Mouse (Mus musculus): ENCODE results near the gene Slc25a21. TPM values are rescaled to one million over a fixed set of nuclear protein-coding genes. Genes with fewer than 3 reads are reported as not detected.

Slc25a21 gene
- total RNA-seq, 1 experiment = 0.54 TPM

DNA sequence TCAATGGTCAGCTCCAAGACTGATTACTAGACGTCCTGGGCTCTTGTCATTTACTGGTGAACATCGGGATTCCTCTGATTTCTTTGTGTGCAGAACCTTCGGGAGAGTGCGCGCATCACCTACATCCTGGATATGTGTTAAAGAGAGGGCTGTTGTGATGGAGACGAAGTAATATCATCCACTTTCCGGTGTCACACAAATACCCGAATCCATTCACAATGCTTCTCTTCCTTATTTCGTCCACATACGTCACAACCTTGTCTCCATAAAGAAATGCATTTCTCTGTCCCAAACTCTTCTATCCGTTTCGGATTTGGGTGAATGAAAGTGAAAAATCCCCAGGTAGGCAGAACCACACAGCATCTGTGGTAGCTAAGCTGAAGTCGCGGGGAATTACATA is 502.9 kb downstream of the Slc25a21 start:
- Histone ChIP-seq H3K9me3 (ENCODE audit: control insufficient read depth, insufficient read depth, low read depth, low read length) (no peaks in the 10 kb centered on the region), H3K4me3 (ENCODE audit: insufficient read depth in 1 of 2, low read depth in 1 of 2, low read length in 2 of 2, poor library complexity in 1 of 2, severe bottlenecking in 1 of 2) (no peak overlapping the region), H3K9ac (ENCODE audit: insufficient read depth, low read depth, low read length, poor library complexity, severe bottlenecking) (no peak overlapping the region), H3K27ac (ENCODE audit: insufficient read depth, low read depth, low read length, poor library complexity, severe bottlenecking) (no peak overlapping the region), H3K36me3 (ENCODE audit: control insufficient read depth, insufficient read depth, low read length, poor library complexity, severe bottlenecking) (no peaks in the 10 kb centered on the region), H3K4me1 (ENCODE audit: control insufficient read depth in 2 of 2, insufficient read depth in 2 of 2, low read length in 2 of 2, poor library complexity in 1 of 2) (peaks cover 0 to 5% of the 10 kb centered on the region in 2 experiments; a peak in 1 of 4 replicates)
- no peak for TF ChIP-seq HCFC1 (IDR thresholded peaks at IDR 0.05; ENCODE audit: borderline replicate concordance, insufficient read depth, low read length)
- no peak for TF ChIP-seq CHD2 (IDR thresholded peaks at IDR 0.05; ENCODE audit: low read depth, low read length)
- TF ChIP-seq ZC3H11A (IDR thresholded peaks at IDR 0.05; ENCODE audit: borderline replicate concordance, low read depth, low read length) = no peak
- TF ChIP-seq ZNF384 (IDR thresholded peaks at IDR 0.05; ENCODE audit: low read depth, low read length) = no peak
- TF ChIP-seq MAFK (IDR thresholded peaks at IDR 0.05; ENCODE audit: insufficient read depth, low read depth, low read length) = no peak
- DNase-seq (ENCODE audit: low read depth, low spot score) = no peak
- in situ Hi-C loops (cut with MboI; ENCODE audit: low sequenced_read_pairs in 2 of 2, unreplicated experiment in 2 of 2) = loop anchor here (5.0 to 25.0 kb wide), 5 partner anchors 80 to 1518 kb away; partner anchors contain the start of genes Nkx2-1 (in 1 of the 2), Nkx2-9 (in 1 of the 2), Slc25a21 (in 1 of the 2) and Sstr1 (in 1 of the 2)

GRCm38 (mm10) chr12:56693411-56694098 is 503.7 kb downstream of the Slc25a21 start:
- Histone ChIP-seq H3K9ac (ENCODE audit: insufficient read depth, low read depth, low read length, poor library complexity, severe bottlenecking) (no peak overlapping the region), H3K36me3 (ENCODE audit: control insufficient read depth, insufficient read depth, low read length, poor library complexity, severe bottlenecking) (no peaks in the 10 kb centered on the region), H3K9me3 (ENCODE audit: control insufficient read depth, insufficient read depth, low read depth, low read length) (no peaks in the 10 kb centered on the region), H3K4me1 (ENCODE audit: control insufficient read depth in 2 of 2, insufficient read depth in 2 of 2, low read length in 2 of 2, poor library complexity in 1 of 2) (peaks cover 0 to 5% of the 10 kb centered on the region in 2 experiments; a peak in 1 of 4 replicates), H3K4me3 (ENCODE audit: insufficient read depth in 1 of 2, low read depth in 1 of 2, low read length in 2 of 2, poor library complexity in 1 of 2, severe bottlenecking in 1 of 2) (no peak overlapping the region), H3K27ac (ENCODE audit: insufficient read depth, low read depth, low read length, poor library complexity, severe bottlenecking) (no peak overlapping the region)
- in situ Hi-C loops (cut with MboI; ENCODE audit: low sequenced_read_pairs in 2 of 2, unreplicated experiment in 2 of 2) = loop anchor here (5.0 to 25.0 kb wide), 5 partner anchors 79 to 1519 kb away; partner anchors contain the start of genes Nkx2-1 (in 1 of the 2), Nkx2-9 (in 1 of the 2), Slc25a21 (in 1 of the 2) and Sstr1 (in 1 of the 2)
- DNase-seq (ENCODE audit: low read depth, low spot score) = no peak
- no peak for TF ChIP-seq MAFK (IDR thresholded peaks at IDR 0.05; ENCODE audit: insufficient read depth, low read depth, low read length)
- no peak for TF ChIP-seq CHD2 (IDR thresholded peaks at IDR 0.05; ENCODE audit: low read depth, low read length)
- TF ChIP-seq ZNF384 (IDR thresholded peaks at IDR 0.05; ENCODE audit: low read depth, low read length) = no peak
- no peak for TF ChIP-seq ZC3H11A (IDR thresholded peaks at IDR 0.05; ENCODE audit: borderline replicate concordance, low read depth, low read length)
- no peak for TF ChIP-seq HCFC1 (IDR thresholded peaks at IDR 0.05; ENCODE audit: borderline replicate concordance, insufficient read depth, low read length)

DNA sequence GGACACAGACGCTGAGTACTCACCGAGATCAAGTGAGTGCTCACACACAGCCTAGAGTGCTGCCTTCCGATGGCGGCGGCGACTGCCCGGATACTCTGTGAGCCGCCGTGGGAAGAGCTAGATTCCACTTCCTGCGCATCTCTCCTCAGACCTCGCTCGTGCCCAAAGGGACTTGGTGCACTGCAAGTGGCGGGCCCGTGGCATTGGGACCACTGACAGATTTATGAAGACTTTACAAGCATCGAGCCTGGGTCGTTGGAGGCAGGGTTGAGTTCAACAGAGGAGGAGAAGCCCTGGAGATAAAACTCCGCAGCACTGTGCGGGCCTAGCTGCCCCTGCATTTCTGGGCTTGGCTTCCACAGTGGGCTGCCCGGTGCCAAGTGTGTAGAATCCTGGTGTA is 504.7 kb downstream of the Slc25a21 start:
- Histone ChIP-seq H3K27ac (ENCODE audit: insufficient read depth, low read depth, low read length, poor library complexity, severe bottlenecking) (no peak overlapping the region), H3K36me3 (ENCODE audit: control insufficient read depth, insufficient read depth, low read length, poor library complexity, severe bottlenecking) (no peaks in the 10 kb centered on the region), H3K4me1 (ENCODE audit: control insufficient read depth in 2 of 2, insufficient read depth in 2 of 2, low read length in 2 of 2, poor library complexity in 1 of 2) (peaks cover 0 to 5% of the 10 kb centered on the region in 2 experiments; a peak in 1 of 4 replicates), H3K9ac (ENCODE audit: insufficient read depth, low read depth, low read length, poor library complexity, severe bottlenecking) (no peak overlapping the region), H3K4me3 (ENCODE audit: insufficient read depth in 1 of 2, low read depth in 1 of 2, low read length in 2 of 2, poor library complexity in 1 of 2, severe bottlenecking in 1 of 2) (no peak overlapping the region), H3K9me3 (ENCODE audit: control insufficient read depth, insufficient read depth, low read depth, low read length) (no peaks in the 10 kb centered on the region)
- in situ Hi-C loops (cut with MboI; ENCODE audit: low sequenced_read_pairs in 2 of 2, unreplicated experiment in 2 of 2) = loop anchor here (5.0 to 25.0 kb wide), 5 partner anchors 78 to 1520 kb away; partner anchors contain the start of genes Nkx2-1 (in 1 of the 2), Nkx2-9 (in 1 of the 2), Slc25a21 (in 1 of the 2) and Sstr1 (in 1 of the 2)
- DNase-seq (ENCODE audit: low read depth, low spot score) = no peak
- no peak for TF ChIP-seq CHD2 (IDR thresholded peaks at IDR 0.05; ENCODE audit: low read depth, low read length)
- no peak for TF ChIP-seq HCFC1 (IDR thresholded peaks at IDR 0.05; ENCODE audit: borderline replicate concordance, insufficient read depth, low read length)
- TF ChIP-seq ZNF384 (IDR thresholded peaks at IDR 0.05; ENCODE audit: low read depth, low read length) = no peak
- no peak for TF ChIP-seq MAFK (IDR thresholded peaks at IDR 0.05; ENCODE audit: insufficient read depth, low read depth, low read length)
- TF ChIP-seq ZC3H11A (IDR thresholded peaks at IDR 0.05; ENCODE audit: borderline replicate concordance, low read depth, low read length) = no peak

GRCm38 (mm10) chr12:56691427-56692079 is 505.7 kb downstream of the Slc25a21 start, which contains the start of gene Pax9:
TSS of gene Pax9 (plus strand) at chr12:56691767.
- no peak within 1 kb of the TSS for H3K27ac ChIP-seq (ENCODE audit: insufficient read depth, low read depth, low read length, poor library complexity, severe bottlenecking)
- peaks cover 0 to 5% of the 10 kb centered on the region in 2 experiments; a peak in 1 of 4 replicates for H3K4me1 ChIP-seq (ENCODE audit: control insufficient read depth in 2 of 2, insufficient read depth in 2 of 2, low read length in 2 of 2, poor library complexity in 1 of 2)
- no peak within 1 kb of the TSS for H3K9ac ChIP-seq (ENCODE audit: insufficient read depth, low read depth, low read length, poor library complexity, severe bottlenecking)
- H3K36me3 ChIP-seq (ENCODE audit: control insufficient read depth, insufficient read depth, low read length, poor library complexity, severe bottlenecking) = no peaks in the 10 kb centered on the region
- no peaks in the 10 kb centered on the region for H3K9me3 ChIP-seq (ENCODE audit: control insufficient read depth, insufficient read depth, low read depth, low read length)
- no peak for TF ChIP-seq CHD2 (IDR thresholded peaks at IDR 0.05; ENCODE audit: low read depth, low read length)
- no peak for DNase-seq (ENCODE audit: low read depth, low spot score)
- peak within 1 kb of the TSS in 1 of 2 experiments; percentile 30; a peak in 1 of 4 replicates for H3K4me3 ChIP-seq (ENCODE audit: insufficient read depth in 1 of 2, low read depth in 1 of 2, low read length in 2 of 2, poor library complexity in 1 of 2, severe bottlenecking in 1 of 2)
- in situ Hi-C loops (cut with MboI; ENCODE audit: low sequenced_read_pairs in 2 of 2, unreplicated experiment in 2 of 2) = loop anchor here (5.0 to 25.0 kb wide), 5 partner anchors 77 to 1521 kb away; partner anchors contain the start of genes Nkx2-1 (in 1 of the 2), Nkx2-9 (in 1 of the 2), Slc25a21 (in 1 of the 2) and Sstr1 (in 1 of the 2)
